Mouse (Mus musculus) spleen, adult 10 weeks (tissue): ENCODE measurements around the gene Zcchc2. TPM values are rescaled to one million over a fixed set of nuclear protein-coding genes. Genes with fewer than 3 reads are reported as not detected.

ENCODE experiments used
- polyA plus RNA-seq: library from polyadenylated mRNA; stranded (reverse); fragments of 350-450 nt; fragmentation: Illumina TruSeq; extraction: RNeasy Lipid Tissue Mini Kit (QIAGEN cat#74804); gene quantifications from one replicate; pipeline ENCODE4 v1.2.3, GENCODE M21; 2015; ENCODE audit warnings: low replicate concordance; ENCODE audit not compliant: insufficient read depth

The Zcchc2 gene
- 46.3 TPM for polyA plus RNA-seq

DNA sequence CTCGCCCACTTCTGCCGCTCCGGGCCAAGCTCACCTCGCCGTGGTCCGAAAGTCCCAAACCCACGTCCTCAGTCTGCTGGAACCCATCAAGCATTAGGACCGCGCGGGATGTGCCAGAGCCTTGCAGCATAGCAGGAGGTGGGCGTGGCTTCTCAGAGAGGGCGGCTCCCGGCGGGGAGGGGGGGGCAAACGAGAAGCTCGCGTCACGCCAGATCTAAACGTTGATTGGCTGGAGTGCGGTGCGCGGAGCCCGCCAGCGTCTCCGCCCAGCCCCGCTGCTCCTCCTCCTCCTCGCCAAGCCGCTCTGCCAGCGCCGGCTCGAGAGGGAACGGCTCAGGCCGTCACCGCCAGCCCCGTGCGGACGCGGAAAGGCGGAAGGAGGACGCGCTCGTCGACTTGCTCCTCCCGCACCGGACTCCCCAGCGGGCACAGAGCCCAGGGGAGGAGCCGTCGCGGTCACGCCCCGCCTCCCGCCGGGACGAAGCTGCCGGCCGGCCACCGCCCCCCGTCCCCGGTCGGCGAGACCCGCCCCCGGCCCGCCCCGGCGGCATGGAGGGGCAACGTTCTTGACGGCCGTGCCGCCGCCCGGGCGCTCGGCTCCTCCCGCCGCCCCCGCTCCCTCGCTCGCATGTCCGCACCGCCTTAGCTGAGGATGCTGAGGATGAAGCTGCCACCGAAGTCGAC is at the start of gene Zcchc2:
TSS of gene Zcchc2 (plus strand) at position 269 of the 684 bp plus-strand sequence.

Other genes with a start within 250 kb of the Zcchc2 start
- 7.5 TPM for gene Tnfrsf11a, start 209.7 kb upstream of the Zcchc2 start, polyA plus RNA-seq
- gene Phlpp1, start 181.3 kb downstream of the Zcchc2 start, polyA plus RNA-seq: 7.8 TPM